Mouse (Mus musculus): ENCODE measurements around the gene Apoe.

- no peak for TF ChIP-seq CTCF (IDR thresholded peaks at IDR 0.05 in 2 of 3, conservative IDR thresholded peaks at IDR 0.05 in 1 of 3; ENCODE audit: control insufficient read depth in 1 of 3, insufficient read depth in 1 of 3, low read depth in 2 of 3, low read length in 3 of 3, poor library complexity in 1 of 3, severe bottlenecking in 1 of 3)
- TF ChIP-seq TBP (IDR thresholded peaks at IDR 0.05; ENCODE audit: low read depth, low read length) = no peak
- TF ChIP-seq MAX (IDR thresholded peaks at IDR 0.05; ENCODE audit: low read length) = no peak
- TF ChIP-seq MYB (IDR thresholded peaks at IDR 0.05; ENCODE audit: low read depth, low read length) = no peak
These were observed 8.1 kb downstream of the Apoe start for GRCm38 (mm10) chr7:19690845-19691244.

Measured in MEL (cell line).